Mouse (Mus musculus): ENCODE data around the gene Zfp365.

Gene Zfp365

GRCm38 (mm10) chr10:67903387-67903786 is 9.1 kb downstream of the Zfp365 start:
- peak; percentile 16 for DNase-seq (ENCODE audit: low spot score)

- DNase-seq (ENCODE audit: low spot score), result no peak
Observed at GRCm38 (mm10) chr10:67901179-67901578, 11.3 kb downstream of the Zfp365 start.

- peak; percentile 69 for DNase-seq (ENCODE audit: low spot score)
Observed at GRCm38 (mm10) chr10:67898949-67899675, 13.3 kb downstream of the Zfp365 start.

- no peak for DNase-seq (ENCODE audit: low spot score)
Observed at GRCm38 (mm10) chr10:67898355-67898935, 14.0 kb downstream of the Zfp365 start.

- DNase-seq (ENCODE audit: low spot score), result no peak
Observed at GRCm38 (mm10) chr10:67897281-67897680, 15.2 kb downstream of the Zfp365 start.

GRCm38 (mm10) chr10:67894683-67895082 is 17.8 kb downstream of the Zfp365 start:
- peak; percentile 23 for DNase-seq (ENCODE audit: low spot score)

- DNase-seq (ENCODE audit: low spot score), result no peak
Observed at GRCm38 (mm10) chr10:67894059-67894458, 18.4 kb downstream of the Zfp365 start.

GRCm38 (mm10) chr10:67893226-67893625 is 19.2 kb downstream of the Zfp365 start:
- DNase-seq (ENCODE audit: low spot score), result no peak

GRCm38 (mm10) chr10:67891126-67891525 is 21.3 kb downstream of the Zfp365 start:
- DNase-seq (ENCODE audit: low spot score), result no peak

GRCm38 (mm10) chr10:67887971-67888370 is 24.5 kb downstream of the Zfp365 start:
- DNase-seq (ENCODE audit: low spot score), result no peak

GRCm38 (mm10) chr10:67880692-67881091 is 31.8 kb downstream of the Zfp365 start:
- DNase-seq (ENCODE audit: low spot score), result no peak

- DNase-seq (ENCODE audit: low spot score), result peak; percentile 43
Observed at GRCm38 (mm10) chr10:67871811-67872210, 40.7 kb downstream of the Zfp365 start.

- no peak for DNase-seq (ENCODE audit: low spot score)
Observed at GRCm38 (mm10) chr10:67868234-67868633, 44.2 kb downstream of the Zfp365 start.

GRCm38 (mm10) chr10:67865841-67866240 is 46.6 kb downstream of the Zfp365 start:
- no peak for DNase-seq (ENCODE audit: low spot score)

- DNase-seq (ENCODE audit: low spot score), result no peak
Observed at GRCm38 (mm10) chr10:67865063-67865462, 47.4 kb downstream of the Zfp365 start.

- DNase-seq (ENCODE audit: low spot score), result peak; percentile 46
Observed at GRCm38 (mm10) chr10:67862331-67862730, 50.1 kb downstream of the Zfp365 start.

GRCm38 (mm10) chr10:67858878-67859277 is 53.6 kb downstream of the Zfp365 start:
- DNase-seq (ENCODE audit: low spot score), result peak; percentile 81

GRCm38 (mm10) chr10:67857561-67857906 is 54.9 kb downstream of the Zfp365 start:
- no peak for DNase-seq (ENCODE audit: low spot score)

GRCm38 (mm10) chr10:67856791-67857560 is 55.5 kb downstream of the Zfp365 start:
- no peak for DNase-seq (ENCODE audit: low spot score)

- no peak for DNase-seq (ENCODE audit: low spot score)
Observed at GRCm38 (mm10) chr10:67855760-67856159, 56.7 kb downstream of the Zfp365 start.

- no peak for DNase-seq (ENCODE audit: low spot score)
Observed at GRCm38 (mm10) chr10:67852411-67852810, 60.1 kb downstream of the Zfp365 start.

- DNase-seq (ENCODE audit: low spot score), result no peak
Observed at GRCm38 (mm10) chr10:67851079-67851478, 61.4 kb downstream of the Zfp365 start.

- DNase-seq (ENCODE audit: low spot score), result no peak
Observed at GRCm38 (mm10) chr10:67846016-67846650, 66.3 kb downstream of the Zfp365 start.
